28 mouse cellular contexts compared by ENCODE assay signal in the genomic region with DNA sequence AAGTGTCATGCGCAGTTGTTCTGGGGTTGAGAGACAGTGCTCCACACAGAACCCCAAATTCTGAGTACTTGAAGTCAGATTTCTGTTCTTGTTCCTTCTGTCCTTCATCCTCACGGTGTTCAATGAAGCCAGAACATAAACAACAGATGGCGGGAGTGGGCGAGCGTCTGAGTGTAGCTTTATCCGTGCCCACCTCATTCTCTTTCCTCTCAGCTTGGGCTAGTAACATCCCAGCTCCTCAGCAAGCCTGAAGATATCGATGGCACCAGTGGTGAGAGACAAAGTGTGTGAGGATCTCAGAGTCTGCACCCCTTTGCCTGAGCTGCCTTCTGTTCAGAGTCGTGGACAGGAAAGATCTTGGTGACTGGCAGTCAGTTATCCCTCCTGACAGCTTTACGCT. TPM values are rescaled to one million over a fixed set of nuclear protein-coding genes. Genes with fewer than 3 reads are reported as not detected.
A peak's percentile ranks its signal among the peaks of the same experiment; 100 is the strongest.
DNase-seq lines count a peak whose midpoint lies in the region; ATAC-seq lines count a peak whose summit lies in the region.
"Had no signal": no experiment of that assay in that cellular context is flagged by ENCODE, and none has a peak within 500 bp of the region (broad histone marks: within the 10 kb centered on the region; RNA-seq: fewer than 3 reads in every experiment).

No protein-coding gene starts in this region.

- H3K27ac ChIP-seq in heart, embryonic 11.5 days (ENCODE audit: low read depth, low read length): no peak overlapping the region
- H3K27ac ChIP-seq: embryonic facial prominence, embryonic 15.5 days; heart, adult 2 months; heart, embryonic 15.5 days; limb, embryonic 15.5 days; liver, embryonic 15.5 days; midbrain, embryonic 13.5 days; neural tube, embryonic 13.5 days had no signal

- no peak overlapping the region for H3K4me2 ChIP-seq in heart, embryonic 11.5 days
- H3K4me2 ChIP-seq: embryonic facial prominence, embryonic 15.5 days; heart, embryonic 15.5 days; limb, embryonic 15.5 days; liver, embryonic 15.5 days; midbrain, embryonic 13.5 days; neural tube, embryonic 13.5 days had no signal

- no peaks in the 10 kb centered on the region for H3K4me1 ChIP-seq in heart, embryonic 11.5 days (ENCODE audit: control insufficient read depth, insufficient read depth, low read length)
- H3K4me1 ChIP-seq: embryonic facial prominence, embryonic 15.5 days; heart, embryonic 15.5 days; liver, embryonic 15.5 days; midbrain, embryonic 13.5 days had no signal

- no peak overlapping the region for H3K4me3 ChIP-seq in heart, embryonic 11.5 days (ENCODE audit: low read depth, low read length)
- H3K4me3 ChIP-seq: embryonic facial prominence, embryonic 15.5 days; heart, adult 2 months; heart, embryonic 15.5 days; limb, embryonic 15.5 days; liver, embryonic 15.5 days; midbrain, embryonic 13.5 days; neural tube, embryonic 13.5 days had no signal

- no peak for ATAC-seq in heart, embryonic 11.5 days (replicated peaks; ENCODE audit: insufficient number of reproducible peaks, low FRiP score, low TSS enrichment)
- ATAC-seq: forebrain, embryonic 16.5 days; lung, postnatal 0 days; midbrain, embryonic 13.5 days had no signal

- WGBS in heart, embryonic 11.5 days (ENCODE audit: insufficient replicate concordance): 79% methylated on average over 9 of the region's 9 CpGs

- peak; percentile 84 for DNase-seq in right cerebral cortex, adult 18-20 months
- no peak for DNase-seq in right cerebral cortex, postnatal 4 days
- peak; percentile 19 to 25 for DNase-seq in layer of hippocampus, postnatal 36 days
- DNase-seq in right cerebral cortex, postnatal 10 days (ENCODE audit: low spot score in 2 of 2): peak; percentile 55 to 80
- no peak for DNase-seq in gastrocnemius, postnatal 10 days
- no peak for DNase-seq in thymus, postnatal 25 days
- DNase-seq: adrenal gland, postnatal 25 days; cerebellum, adult 18-20 months; cerebellum, postnatal 36 days; gastrocnemius, postnatal 14 days; heart, adult 2 months; kidney, adult 11 months; kidney, postnatal 10 days; thymus, postnatal 14 days had no signal

- H3K27me3 ChIP-seq in heart, embryonic 11.5 days (ENCODE audit: control insufficient read depth, insufficient read depth, low read length): no peaks in the 10 kb centered on the region
- H3K27me3 ChIP-seq: CH12.LX; embryonic facial prominence, embryonic 15.5 days; limb, embryonic 15.5 days; liver, embryonic 15.5 days; midbrain, embryonic 13.5 days; neural tube, embryonic 13.5 days had no signal

- H3K36me3 ChIP-seq in heart, embryonic 11.5 days (ENCODE audit: control insufficient read depth, insufficient read depth, low read length): no peaks in the 10 kb centered on the region
- H3K36me3 ChIP-seq: embryonic facial prominence, embryonic 15.5 days; heart, embryonic 15.5 days; limb, embryonic 15.5 days; liver, embryonic 15.5 days; midbrain, embryonic 13.5 days; neural tube, embryonic 13.5 days had no signal

- H3K9me3 ChIP-seq in heart, embryonic 11.5 days (replicated peaks; ENCODE audit: control insufficient read depth, low read length): no peaks in the 10 kb centered on the region
- H3K9me3 ChIP-seq: embryonic facial prominence, embryonic 15.5 days; heart, embryonic 15.5 days; limb, embryonic 15.5 days; liver, embryonic 15.5 days; midbrain, embryonic 13.5 days; neural tube, embryonic 13.5 days had no signal

- no peak overlapping the region for H3K9ac ChIP-seq in heart, embryonic 11.5 days (ENCODE audit: low read depth, low read length)
- H3K9ac ChIP-seq: embryonic facial prominence, embryonic 15.5 days; heart, embryonic 15.5 days; limb, embryonic 15.5 days; liver, embryonic 15.5 days; midbrain, embryonic 13.5 days; neural tube, embryonic 13.5 days had no signal

RNA-seq across cellular contexts. Expression of gene Cyp24a1, which starts 42.3 kb away (rescaled TPM):
- total RNA-seq in layer of hippocampus, postnatal 36 days (2021): not detected
- not detected for total RNA-seq in gastrocnemius, postnatal 10 days (2021)
- not detected in 2 replicates for polyA plus RNA-seq in heart, embryonic 11.5 days (2014; fragmentation: Nextera tagmentation; extraction: Ambion mirVana)
- total RNA-seq: adrenal gland, postnatal 25 days; CH12.LX; gastrocnemius, postnatal 14 days; heart, adult 2 months; hematopoietic stem cell, adult 5-6 weeks; megakaryocyte, adult 5-6 weeks; MEL had no signal
- polyA plus RNA-seq: heart, adult 2 months; heart, embryonic 15.5 days; limb, embryonic 15.5 days; liver, embryonic 15.5 days; lung, postnatal 0 days; neural tube, embryonic 13.5 days; small intestine, adult 2 months had no signal

RNA-seq across cellular contexts. Expression of gene Pfdn4, which starts 43.0 kb away (rescaled TPM):
- 10 to 100 TPM; 31.0 to 31.7 TPM for total RNA-seq in layer of hippocampus, postnatal 36 days (2021)
- 10 to 100 TPM; 21.9 to 25.9 TPM for total RNA-seq in gastrocnemius, postnatal 10 days (2021)
- polyA plus RNA-seq in heart, embryonic 11.5 days (2014; fragmentation: Nextera tagmentation; extraction: Ambion mirVana): 54.3 and 61.3 TPM in 2 replicates

Comparison
In these comparisons a context has a peak if more than half of its experiments do, and no peak if none do; other contexts are left out.
1. DNase-seq: peak in right cerebral cortex, adult 18-20 months (single experiment), layer of hippocampus, postnatal 36 days (2 of 2) and right cerebral cortex, postnatal 10 days (2 of 2); none in right cerebral cortex, postnatal 4 days (single experiment), gastrocnemius, postnatal 10 days (single experiment) and thymus, postnatal 25 days (single experiment).